Mouse (Mus musculus): ENCODE measurements at regions not wholly inside any gene's neighbourhood (a gene's known extent, or its start where the extent isn't known, plus 50 kb on each side); places are given as distances from the start of the nearest gene placed in this dataset.
A peak's percentile ranks its signal among the peaks of the same experiment; 100 is the strongest.

- no peak for DNase-seq (ENCODE audit: low spot score in 2 of 2)
Measured at GRCm38 (mm10) chr5:51144842-51145241, 422.7 kb downstream of the Ppargc1a start.

GRCm38 (mm10) chr5:51125091-51125490 lies 442.4 kb downstream of the Ppargc1a start:
- no peak for DNase-seq (ENCODE audit: low spot score in 2 of 2)

- DNase-seq (ENCODE audit: low spot score in 2 of 2) = no peak
Measured at GRCm38 (mm10) chr5:51110006-51110405, 457.5 kb downstream of the Ppargc1a start.

- no peak for DNase-seq (ENCODE audit: low spot score in 2 of 2)
Measured at GRCm38 (mm10) chr5:51108737-51109136, 458.8 kb downstream of the Ppargc1a start.

- no peak for DNase-seq (ENCODE audit: low spot score in 2 of 2)
Measured at GRCm38 (mm10) chr5:51108181-51108580, 459.3 kb downstream of the Ppargc1a start.

GRCm38 (mm10) chr5:51099902-51100301 lies 467.6 kb downstream of the Ppargc1a start:
- DNase-seq (ENCODE audit: low spot score in 2 of 2) = no peak

- no peak for DNase-seq (ENCODE audit: low spot score in 2 of 2)
Measured at GRCm38 (mm10) chr5:51072674-51073468, 494.7 kb downstream of the Ppargc1a start.

GRCm38 (mm10) chr5:51072146-51072545 lies 495.4 kb downstream of the Ppargc1a start:
- no peak for DNase-seq (ENCODE audit: low spot score in 2 of 2)

- DNase-seq (ENCODE audit: low spot score in 2 of 2) = no peak
Measured at GRCm38 (mm10) chr5:51069668-51070067, 497.9 kb downstream of the Ppargc1a start.

- DNase-seq (ENCODE audit: low spot score in 2 of 2) = no peak
Measured at GRCm38 (mm10) chr5:51045872-51046271, 521.7 kb downstream of the Ppargc1a start.

GRCm38 (mm10) chr5:51041541-51042217 lies 525.8 kb downstream of the Ppargc1a start:
- peak in 1 of 2 experiments; percentile 23 for DNase-seq (ENCODE audit: low spot score in 2 of 2)

- peak; percentile 9 to 56 for DNase-seq (ENCODE audit: low spot score in 2 of 2)
Measured at GRCm38 (mm10) chr5:51040926-51041325, 526.6 kb downstream of the Ppargc1a start.

GRCm38 (mm10) chr5:51040463-51040862 lies 527.1 kb downstream of the Ppargc1a start:
- no peak for DNase-seq (ENCODE audit: low spot score in 2 of 2)

- no peak for DNase-seq (ENCODE audit: low spot score in 2 of 2)
Measured at GRCm38 (mm10) chr5:51039713-51040178, 527.8 kb downstream of the Ppargc1a start.

GRCm38 (mm10) chr5:51036450-51036990 lies 531.0 kb downstream of the Ppargc1a start:
- no peak for DNase-seq (ENCODE audit: low spot score in 2 of 2)

GRCm38 (mm10) chr5:51028966-51029365 lies 538.6 kb downstream of the Ppargc1a start:
- DNase-seq (ENCODE audit: low spot score in 2 of 2) = no peak

GRCm38 (mm10) chr5:50990822-50991537 lies 576.5 kb downstream of the Ppargc1a start:
- DNase-seq (ENCODE audit: low spot score in 2 of 2) = no peak
